Mouse (Mus musculus) left cerebral cortex, adult 9 months (tissue): Measurements from ENCODE around the gene Odf2l.

Experiments used
- DNase-seq, 2 experiments: peaks; one replicate each; pipeline ENCODE4 v3.0.0; 2022; ENCODE audit warnings: low spot score in 2 of 2

The Odf2l gene

DNA sequence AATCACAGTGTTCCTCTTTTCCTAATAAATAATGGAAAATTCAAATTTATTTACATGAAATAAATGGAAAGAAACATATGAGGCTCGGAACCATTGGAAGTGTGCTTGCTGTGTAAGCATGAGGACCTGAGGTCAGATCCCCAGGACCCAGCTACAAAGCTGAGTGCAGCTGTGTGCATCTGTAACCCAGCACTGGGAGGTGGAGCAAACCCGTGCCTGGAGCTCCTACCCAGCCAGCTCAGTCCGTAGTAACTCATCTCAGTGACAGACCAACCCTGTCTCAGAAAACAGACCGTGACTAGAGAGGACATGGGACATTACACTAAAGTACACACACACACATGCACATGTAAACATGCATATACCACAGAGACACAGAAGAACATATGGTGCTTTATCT is 21.8 kb downstream of the Odf2l start:
- no peak for DNase-seq

DNA sequence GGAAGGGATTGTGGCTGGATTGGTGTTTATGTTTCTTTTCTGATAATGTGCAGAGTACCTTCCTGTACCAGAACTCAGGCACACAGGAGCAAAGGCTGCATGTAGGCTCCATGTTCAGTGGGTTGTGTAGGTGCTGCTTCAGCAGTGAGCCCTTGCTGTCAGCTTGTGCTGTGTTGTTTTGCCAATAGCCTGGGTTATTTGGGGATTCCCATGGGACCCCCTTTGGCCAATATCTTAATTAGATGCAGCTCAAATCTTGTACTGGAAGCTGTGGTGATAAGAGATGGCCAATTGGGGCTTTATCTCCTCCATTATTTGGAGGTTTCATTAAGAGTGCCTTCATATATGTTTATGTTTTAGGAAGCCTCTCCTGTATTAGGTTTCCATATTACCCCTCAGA is 24.5 kb downstream of the Odf2l start:
- no peak for DNase-seq

DNA sequence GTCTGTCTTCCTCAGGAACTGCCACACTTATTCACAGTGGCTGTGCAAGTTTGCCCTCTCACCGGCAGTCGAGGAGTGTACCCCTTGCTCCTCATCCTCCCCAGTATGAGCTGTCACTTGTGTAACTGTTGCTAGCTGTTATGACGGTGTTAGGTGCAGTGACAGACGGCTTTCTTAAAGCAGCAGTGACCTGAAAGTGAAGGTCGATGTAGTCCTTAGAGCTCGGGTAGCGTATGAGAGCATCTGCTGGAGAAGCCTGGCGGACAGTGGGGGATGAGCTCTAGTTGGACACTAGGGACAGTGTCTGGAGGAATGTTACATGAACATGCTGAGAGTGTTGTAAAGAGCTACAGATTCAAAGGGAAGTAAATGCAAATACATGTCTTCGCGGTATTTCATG is 25.5 kb downstream of the Odf2l start:
- no peak for DNase-seq

DNA sequence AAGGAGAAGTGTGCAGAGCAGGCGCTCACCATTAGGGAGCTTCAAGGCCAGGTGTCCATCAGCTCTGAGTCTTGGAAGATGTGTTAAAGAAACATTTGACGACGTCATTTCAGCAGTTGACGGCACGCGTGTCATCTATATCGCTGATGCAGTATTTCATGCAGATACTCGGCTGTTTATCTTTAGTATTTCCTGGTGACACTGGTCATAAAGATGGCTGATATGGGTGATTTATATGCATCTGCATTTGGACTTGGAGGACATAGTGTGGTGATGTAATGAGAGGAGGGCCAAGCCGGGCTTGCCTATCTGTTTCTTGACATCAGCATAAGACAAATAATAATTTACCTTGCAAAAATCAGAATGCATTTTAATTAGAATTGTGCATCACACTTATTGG is 28.5 kb downstream of the Odf2l start:
- no peak for DNase-seq

DNA sequence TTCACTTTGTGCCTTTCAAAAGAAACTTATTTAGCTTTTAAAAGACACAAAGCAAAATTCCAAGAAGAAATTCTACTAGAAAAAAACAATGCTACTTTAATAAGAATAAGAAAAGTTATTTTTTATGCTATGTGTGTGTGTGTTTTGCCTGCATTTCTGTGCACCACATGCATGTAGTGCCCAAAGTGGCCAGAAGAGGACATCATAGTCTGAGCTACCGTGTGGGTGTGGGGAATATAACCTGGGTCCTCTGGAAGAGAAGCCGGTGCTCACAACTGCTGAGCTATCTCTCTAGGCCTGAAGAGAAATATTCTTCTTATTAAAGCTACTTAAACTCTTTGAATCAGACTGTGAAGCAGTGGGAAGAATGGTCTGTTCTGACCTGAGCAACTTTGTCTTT is 29.1 kb downstream of the Odf2l start:
- no peak for DNase-seq

DNA sequence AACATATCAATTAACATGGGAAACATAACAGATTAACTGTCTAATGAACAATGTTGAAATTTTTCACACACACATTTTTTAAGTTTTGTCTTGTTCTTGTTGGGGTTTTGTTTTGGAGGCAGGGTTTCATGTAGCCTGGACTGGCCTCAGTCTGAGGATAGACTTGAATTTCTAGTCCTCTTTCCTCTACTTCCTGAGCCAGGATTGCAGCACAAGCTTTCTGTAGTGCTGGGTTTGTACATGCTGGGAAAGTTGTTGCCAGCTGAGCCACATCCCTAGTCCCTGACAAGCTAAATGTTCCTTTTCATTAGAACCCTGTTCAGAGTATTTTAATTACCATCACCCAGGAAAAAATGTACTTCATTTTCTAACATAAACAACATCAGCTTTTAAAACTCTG is 29.6 kb downstream of the Odf2l start:
- DNase-seq, result no peak

DNA sequence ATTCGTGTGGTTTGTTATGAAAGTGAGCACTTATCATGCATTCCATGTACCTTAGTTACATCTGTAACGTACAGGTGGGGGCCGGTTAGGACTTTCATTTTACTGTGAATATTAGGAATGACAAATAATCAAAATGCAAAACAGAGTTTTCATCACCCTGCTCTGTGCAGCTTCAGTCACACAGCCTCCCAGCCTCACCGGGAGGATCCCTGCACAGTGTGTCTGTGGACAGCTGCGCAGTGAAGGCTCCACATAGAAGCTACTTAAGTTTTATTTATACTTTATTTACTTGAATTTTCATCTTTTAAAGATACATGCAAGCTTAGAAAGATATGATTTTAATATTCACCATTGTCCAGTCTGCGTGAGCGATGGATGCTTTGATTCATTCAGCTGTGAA is 32.7 kb downstream of the Odf2l start:
- no peak for DNase-seq

DNA sequence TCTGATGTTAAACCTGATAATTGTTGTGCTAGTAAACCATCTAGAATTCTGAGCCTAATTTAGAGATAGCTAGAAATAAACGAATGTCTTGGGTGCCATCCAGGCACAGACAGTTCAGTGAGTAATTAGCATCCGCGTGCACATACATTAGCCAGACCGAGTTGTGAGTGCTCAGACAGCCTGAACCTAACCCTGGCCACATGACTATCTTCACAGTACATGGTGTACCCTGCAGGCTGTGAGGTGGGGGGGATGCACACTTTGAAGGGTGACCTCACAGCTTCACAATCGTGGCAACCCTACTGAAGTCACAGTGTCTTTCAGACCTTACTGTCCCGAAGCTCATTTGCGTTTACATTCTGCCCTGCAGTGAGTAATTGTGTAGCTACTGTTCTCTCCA is 33.5 kb downstream of the Odf2l start:
- no peak for DNase-seq

DNA sequence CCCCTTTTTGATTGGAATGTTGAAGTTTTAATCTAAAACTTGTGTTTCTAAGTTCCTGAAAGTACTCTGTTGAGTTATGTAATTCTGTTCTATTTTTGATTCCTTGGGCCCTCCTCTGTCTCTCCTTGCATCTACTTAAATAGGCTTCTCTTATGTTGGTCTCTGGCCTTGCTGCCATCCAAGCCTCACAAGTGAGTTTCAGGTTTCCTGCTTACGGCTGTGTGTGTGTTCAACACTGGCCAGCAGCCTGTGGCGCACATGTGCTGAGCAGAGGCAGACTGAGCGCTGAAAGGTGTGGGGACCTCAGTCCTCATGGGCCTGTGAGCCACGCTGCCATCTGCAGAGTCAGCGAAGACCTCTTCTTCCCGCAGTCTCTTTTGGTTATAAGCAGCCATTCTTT is 38.5 kb downstream of the Odf2l start:
- DNase-seq, result no peak

DNA sequence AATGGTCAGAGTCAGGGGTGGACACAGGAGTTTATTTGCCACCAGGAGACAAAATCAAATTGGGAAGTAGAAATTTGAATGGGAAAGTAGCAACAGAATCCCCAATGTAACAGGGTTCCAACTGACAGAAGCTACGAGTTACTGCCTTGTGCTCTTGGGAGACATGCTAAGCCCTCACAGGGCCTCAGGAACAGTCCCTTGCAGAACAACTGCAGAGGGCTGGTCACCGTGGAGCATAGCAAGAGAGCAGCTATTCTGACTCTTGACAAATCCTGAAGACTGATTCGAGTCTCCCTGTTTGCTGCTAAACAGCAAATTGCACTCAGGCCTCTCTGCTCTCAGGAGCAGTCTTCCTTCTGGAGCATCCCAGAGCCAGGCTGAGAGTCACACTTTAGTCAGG is 40.1 kb downstream of the Odf2l start:
- DNase-seq, result no peak

DNA sequence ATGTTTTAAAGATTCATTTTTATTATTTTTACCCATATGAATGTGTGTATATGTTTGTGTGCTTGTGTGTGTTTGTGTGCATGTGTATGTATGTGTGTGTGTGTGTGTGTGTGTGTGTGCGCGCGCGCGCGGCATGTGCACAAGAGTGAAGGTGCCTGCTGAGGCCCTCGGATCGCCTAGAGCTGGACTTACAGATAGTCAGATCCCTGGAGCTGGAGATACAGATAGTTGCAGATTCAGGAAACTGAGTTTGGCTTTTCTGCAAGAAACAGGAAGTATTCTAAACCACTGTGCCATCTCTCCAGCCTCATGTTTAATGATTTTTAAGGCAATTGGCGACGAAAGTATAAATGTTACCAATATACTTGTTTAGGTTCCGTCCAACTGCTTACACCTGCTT is 48.4 kb downstream of the Odf2l start:
- no peak for DNase-seq

DNA sequence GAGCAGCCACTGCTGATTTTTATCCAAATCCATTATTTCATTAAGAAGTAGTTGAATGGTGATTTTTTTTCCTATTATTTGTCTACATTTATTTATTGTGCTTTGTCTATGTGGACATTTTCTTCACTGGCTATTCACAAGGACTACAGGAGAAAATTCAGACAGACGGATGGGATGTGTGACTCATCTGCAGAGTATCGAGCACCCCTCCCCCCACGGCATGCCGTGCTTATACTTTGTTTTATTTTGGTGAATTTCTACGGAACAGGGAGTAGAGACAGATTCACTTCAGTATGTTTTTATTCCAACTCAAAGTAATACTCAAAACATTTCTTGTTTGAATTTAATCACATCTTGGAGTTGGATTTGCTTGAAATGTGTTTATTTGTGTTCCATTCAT is 49.4 kb downstream of the Odf2l start:
- no peak for DNase-seq

DNA sequence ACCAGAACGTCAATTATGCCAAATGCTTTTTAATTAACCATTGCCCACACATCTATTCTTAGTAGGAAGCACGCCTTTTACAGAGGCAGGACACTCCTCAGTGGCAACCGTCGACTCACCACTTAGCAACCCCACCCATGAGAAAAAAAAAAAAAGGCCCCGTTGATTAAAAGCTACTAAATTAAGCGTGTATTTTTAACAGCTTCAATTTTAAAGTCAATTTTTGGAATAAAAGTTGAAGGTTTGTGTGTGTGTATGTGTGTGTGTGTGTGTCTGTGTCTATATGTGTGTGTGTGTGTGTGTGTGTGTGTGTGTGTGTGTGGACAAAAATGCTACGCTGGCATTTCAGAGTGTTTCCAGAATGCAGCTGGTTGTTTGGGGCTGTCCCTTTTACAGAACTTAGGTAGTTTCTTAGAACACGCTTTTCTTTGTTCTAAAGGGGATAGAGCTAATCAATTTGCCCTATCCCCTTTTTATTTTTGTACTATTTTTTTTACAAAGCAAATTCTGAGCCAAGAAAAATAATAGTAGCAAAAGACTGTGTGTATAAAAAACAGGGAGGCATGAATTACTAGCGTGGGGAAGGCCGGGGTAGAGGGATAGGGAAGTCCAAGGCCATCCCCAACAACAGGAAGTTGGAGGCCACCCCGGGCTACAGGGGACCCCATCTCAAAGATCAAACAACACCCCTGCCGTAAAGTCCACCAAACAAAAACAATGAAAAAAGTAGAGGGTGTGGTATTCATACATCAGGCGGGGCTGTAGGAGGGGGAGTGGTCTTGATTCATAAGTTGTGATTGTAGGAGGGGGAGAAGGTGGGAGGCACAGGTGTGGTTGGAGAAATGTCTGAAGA is 50.7 kb downstream of the Odf2l start:
- DNase-seq, result no peak

DNA sequence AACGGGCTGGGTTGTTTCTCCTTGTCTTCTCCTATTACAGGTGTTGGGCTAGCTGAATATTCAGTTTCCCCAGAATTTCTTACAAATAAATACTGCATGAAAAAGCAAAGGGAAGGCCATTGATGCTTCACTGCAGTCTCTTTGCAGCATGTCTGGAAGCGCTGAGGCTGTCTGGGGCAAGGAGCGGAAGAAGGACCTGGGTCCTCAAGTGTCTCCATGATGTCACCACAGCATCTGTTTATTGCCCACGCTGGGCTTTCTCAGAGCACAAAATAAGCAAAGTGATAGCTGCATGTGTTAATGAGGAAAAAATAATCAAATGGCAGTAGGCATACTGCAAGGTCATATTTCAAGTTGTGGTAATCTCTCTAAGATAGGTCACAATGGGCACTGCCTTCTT is 51.6 kb downstream of the Odf2l start:
- DNase-seq, result no peak

DNA sequence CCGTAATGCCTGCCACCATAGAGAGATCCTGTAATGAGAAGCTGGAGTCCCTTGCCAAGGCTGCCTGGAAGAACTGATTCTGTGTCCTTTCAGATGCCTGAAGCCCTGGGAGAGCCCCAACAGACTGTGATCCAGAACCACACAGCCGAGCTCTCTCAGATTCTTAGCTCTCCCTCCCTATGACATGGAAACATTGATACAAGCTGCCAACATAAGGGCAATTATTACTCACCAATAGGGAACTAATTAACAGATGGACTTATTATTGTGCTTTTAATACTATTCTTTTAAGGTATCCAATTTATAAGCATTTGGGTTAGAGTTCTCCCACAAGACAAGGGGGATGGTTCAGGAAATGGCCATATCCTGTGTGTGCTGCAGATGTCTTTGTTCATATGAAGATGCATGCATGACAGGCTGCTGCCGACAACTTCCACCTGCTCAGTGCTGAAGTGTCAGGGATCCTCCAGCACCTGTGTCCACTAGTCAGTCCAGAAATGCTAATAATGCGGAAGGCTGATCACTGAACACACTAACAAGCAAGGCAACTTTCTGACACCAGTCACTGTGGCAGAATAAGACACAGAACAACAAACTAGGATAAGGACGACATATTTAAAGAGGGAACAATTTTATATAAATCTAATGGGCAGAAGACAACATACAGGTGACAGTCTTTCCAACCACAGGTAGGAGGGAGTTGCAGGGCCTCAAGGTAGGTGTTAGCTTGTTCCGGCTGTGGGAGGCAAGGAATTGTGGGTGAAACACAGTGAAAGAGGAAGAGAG is 52.4 kb downstream of the Odf2l start:
- no peak for DNase-seq

DNA sequence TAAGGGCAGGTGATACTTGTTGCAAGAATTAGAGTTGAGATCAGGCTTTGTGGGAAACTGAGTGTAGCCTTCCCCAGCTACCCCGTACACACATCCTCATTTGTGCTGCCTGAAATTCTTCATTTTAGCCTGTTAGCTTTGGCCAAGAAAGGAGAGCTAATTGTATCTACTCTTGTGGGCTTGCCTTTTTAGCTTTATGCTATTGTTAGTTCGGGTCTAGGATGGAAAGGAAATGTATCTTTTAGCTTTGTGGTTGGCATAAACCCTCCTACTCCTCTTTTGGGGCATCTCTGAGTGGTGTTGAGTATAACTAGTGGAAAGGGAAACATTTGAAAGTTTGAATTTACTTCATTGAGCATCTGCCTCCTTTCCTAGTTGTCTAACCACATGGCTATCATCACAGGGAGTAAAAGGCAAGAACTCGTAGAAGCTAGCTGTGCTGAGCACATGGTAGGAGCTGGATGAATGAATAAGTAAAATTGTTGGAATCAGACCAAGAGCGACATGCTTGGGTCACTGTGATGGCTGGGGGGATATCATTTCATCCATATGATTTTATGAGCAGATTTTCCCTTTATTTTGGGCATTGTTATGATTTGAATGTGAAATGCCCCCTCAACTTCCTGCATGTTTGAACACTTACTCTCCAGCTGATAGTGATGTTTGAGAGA is 53.1 kb downstream of the Odf2l start:
- DNase-seq, result no peak

DNA sequence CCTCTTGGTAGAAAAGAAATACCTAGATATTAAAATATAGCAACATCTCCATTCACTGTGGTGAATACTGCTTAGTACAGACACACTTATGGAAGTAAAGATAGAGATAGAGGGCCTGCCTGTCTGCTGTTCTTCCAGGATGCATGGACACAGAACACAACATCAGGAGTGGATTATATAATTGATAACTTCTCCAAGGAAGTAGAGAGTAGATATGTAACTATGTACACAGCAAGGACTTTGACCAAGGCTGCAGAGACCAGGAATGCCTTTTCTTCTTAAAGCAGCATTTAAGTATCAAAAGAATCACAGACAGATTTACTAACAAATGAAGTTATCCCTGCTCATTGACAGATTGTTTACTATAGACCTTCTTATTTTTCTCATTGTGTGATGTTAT is 66.3 kb downstream of the Odf2l start:
- DNase-seq, result no peak

DNA sequence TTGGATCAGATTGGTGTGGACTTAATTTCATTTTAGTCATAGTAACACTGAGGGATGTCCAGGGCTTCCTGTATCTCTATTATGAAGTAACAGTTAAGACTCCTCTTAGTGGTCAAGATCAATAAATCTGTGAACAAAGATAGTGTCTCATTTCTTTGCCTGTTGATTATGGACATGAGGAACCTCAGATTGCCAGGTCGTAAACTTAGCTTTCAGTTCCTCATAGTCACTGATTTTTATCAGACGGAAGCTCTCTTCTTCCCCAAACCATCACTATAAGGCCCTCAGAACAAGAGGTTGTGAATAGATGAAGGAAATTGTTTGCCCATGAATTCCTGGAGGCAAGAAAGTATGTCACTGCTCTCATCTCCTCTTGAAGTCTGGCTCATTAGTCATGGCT is 73.6 kb downstream of the Odf2l start:
- DNase-seq, result no peak

DNA sequence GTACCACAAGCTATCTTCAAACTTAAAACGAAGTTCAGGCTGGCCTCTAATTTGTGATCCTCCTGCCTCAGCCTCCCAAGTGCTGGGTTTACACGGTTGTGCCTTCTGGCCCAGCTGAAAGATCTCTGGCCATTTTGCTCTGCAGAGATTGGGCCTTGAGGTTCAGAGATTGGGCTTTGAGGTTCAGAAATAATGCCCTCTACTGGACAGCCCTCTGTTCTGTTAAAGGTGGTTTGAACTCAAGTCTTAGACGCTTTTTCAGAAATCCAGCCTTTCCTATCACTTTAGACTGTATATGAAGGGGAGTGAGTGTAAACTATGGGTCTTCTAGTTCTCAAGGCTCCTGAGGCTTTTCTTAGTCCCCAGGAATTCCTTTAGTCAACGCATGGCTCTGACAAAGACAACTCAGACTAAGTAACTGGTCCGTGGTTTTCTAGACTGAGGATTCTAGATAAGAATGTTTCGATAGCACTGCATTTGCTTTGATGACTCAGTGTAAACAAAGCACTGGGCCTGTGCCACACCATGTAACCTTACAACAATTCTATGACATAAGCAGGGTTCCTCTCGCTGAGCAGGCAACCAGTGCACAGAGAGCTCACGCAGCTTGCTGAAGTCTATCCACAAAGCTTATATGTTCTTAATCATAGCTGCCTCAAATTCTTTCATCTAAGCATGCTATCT is 77.0 kb downstream of the Odf2l start:
- DNase-seq, result no peak

DNA sequence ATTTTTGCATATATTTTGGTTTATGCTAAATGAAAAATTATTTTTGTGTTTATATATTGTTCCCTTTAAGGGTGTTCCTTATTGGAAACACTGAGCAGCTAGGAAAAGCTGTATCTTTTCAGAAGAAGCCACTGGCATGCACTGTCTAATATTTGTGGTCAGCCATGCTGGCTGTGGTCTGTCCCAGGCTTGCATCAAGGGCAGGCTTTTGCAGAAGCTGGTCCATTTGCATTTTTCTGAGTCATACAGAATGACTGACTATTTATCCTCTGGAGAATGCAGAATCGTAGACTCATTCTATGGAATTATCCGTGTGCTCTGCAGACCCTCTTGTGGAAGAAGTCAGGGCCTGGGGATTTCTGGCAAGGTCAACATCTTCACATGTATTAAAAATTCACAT is 79.7 kb downstream of the Odf2l start:
- DNase-seq, result no peak
